Mouse (Mus musculus): ENCODE results near the gene Olfr593. TPM values are rescaled to one million over a fixed set of nuclear protein-coding genes. Genes with fewer than 3 reads are reported as not detected.
"Not testable (repeated sequence)": the region's sequence is repeated elsewhere in the genome, so short reads cannot be mapped to it uniquely, and the experiment has no call there.

Gene Olfr593
- not detected in 2 replicates for polyA plus RNA-seq (2011; ENCODE audit: insufficient read depth, insufficient read length, low replicate concordance, missing spikeins)

- WGBS: 57% methylated on average over 1 of the region's 1 CpGs
- Histone ChIP-seq H3K27ac (ENCODE audit: control insufficient read depth, insufficient read depth, low read depth, low read length, poor library complexity) (no peak within 1 kb of the TSS), H3K4me3 (replicated peaks; ENCODE audit: control insufficient read depth, low read depth, low read length) (no peak within 1 kb of the TSS), H3K4me1 (ENCODE audit: control insufficient read depth, insufficient read depth, low read length) (no peaks in the 10 kb centered on the region)
- TF ChIP-seq CTCF (IDR thresholded peaks at IDR 0.05; ENCODE audit: control insufficient read depth, insufficient read depth, low read length): no peak
- no peak for TF ChIP-seq POLR2A (IDR thresholded peaks at IDR 0.05; ENCODE audit: borderline replicate concordance, control insufficient read depth, low read depth, low read length)
Observed at GRCm38 (mm10) chr7:103211562-103211961, at the start of gene Olfr593. Gene Olfr593, plus strand, starts transcription at chr7:103211862.

- 68% methylated on average over 5 of the region's 5 CpGs for WGBS
- H3K27ac ChIP-seq (ENCODE audit: control insufficient read depth, insufficient read depth, low read depth, low read length, poor library complexity): no peak overlapping the region
- TF ChIP-seq CTCF (IDR thresholded peaks at IDR 0.05; ENCODE audit: control insufficient read depth, insufficient read depth, low read length): no peak
- no peak for TF ChIP-seq POLR2A (IDR thresholded peaks at IDR 0.05; ENCODE audit: borderline replicate concordance, control insufficient read depth, low read depth, low read length)
- no peaks in the 10 kb centered on the region for H3K4me1 ChIP-seq (ENCODE audit: control insufficient read depth, insufficient read depth, low read length)
- H3K4me3 ChIP-seq (replicated peaks; ENCODE audit: control insufficient read depth, low read depth, low read length): no peak overlapping the region
Observed at GRCm38 (mm10) chr7:103169697-103170096, 42.0 kb upstream of the Olfr593 start.

GRCm38 (mm10) chr7:103178240-103178639 is 33.4 kb upstream of the Olfr593 start, which contains the start of gene Olfr591:
Gene Olfr591, minus strand, starts transcription at chr7:103178340.
- WGBS: 66% methylated on average over 1 of the region's 1 CpGs
- H3K4me1 ChIP-seq (ENCODE audit: control insufficient read depth, insufficient read depth, low read length): no peaks in the 10 kb centered on the region
- no peak within 1 kb of the TSS for H3K4me3 ChIP-seq (replicated peaks; ENCODE audit: control insufficient read depth, low read depth, low read length)
- H3K27ac ChIP-seq (ENCODE audit: control insufficient read depth, insufficient read depth, low read depth, low read length, poor library complexity): no peak within 1 kb of the TSS
- no peak for TF ChIP-seq POLR2A (IDR thresholded peaks at IDR 0.05; ENCODE audit: borderline replicate concordance, control insufficient read depth, low read depth, low read length)
- no peak for TF ChIP-seq CTCF (IDR thresholded peaks at IDR 0.05; ENCODE audit: control insufficient read depth, insufficient read depth, low read length)

GRCm38 (mm10) chr7:103184503-103184902 is 27.2 kb upstream of the Olfr593 start, which contains the start of gene Olfr592:
Gene Olfr592, plus strand, starts transcription at chr7:103184803.
- not testable (repeated sequence) for H3K4me3 ChIP-seq (replicated peaks; ENCODE audit: control insufficient read depth, low read depth, low read length); H3K4me1 ChIP-seq (ENCODE audit: control insufficient read depth, insufficient read depth, low read length); H3K27ac ChIP-seq (ENCODE audit: control insufficient read depth, insufficient read depth, low read depth, low read length, poor library complexity)
- 64% methylated on average over 1 of the region's 1 CpGs for WGBS

GRCm38 (mm10) chr7:103212050-103212449 is 388 bp downstream of the Olfr593 start:
- WGBS: 75% methylated on average over 5 of the region's 5 CpGs
- H3K4me1 ChIP-seq (ENCODE audit: control insufficient read depth, insufficient read depth, low read length); H3K4me3 ChIP-seq (replicated peaks; ENCODE audit: control insufficient read depth, low read depth, low read length); H3K27ac ChIP-seq (ENCODE audit: control insufficient read depth, insufficient read depth, low read depth, low read length, poor library complexity): not testable (repeated sequence)

- TF ChIP-seq CTCF (IDR thresholded peaks at IDR 0.05; ENCODE audit: control insufficient read depth, insufficient read depth, low read length) (no peak), POLR2A (IDR thresholded peaks at IDR 0.05; ENCODE audit: borderline replicate concordance, control insufficient read depth, low read depth, low read length) (no peak)
- no peaks in the 10 kb centered on the region for H3K4me1 ChIP-seq (ENCODE audit: control insufficient read depth, insufficient read depth, low read length)
Observed at GRCm38 (mm10) chr7:103216696-103217095, 5.0 kb downstream of the Olfr593 start, which contains the start of gene Olfr594. Gene Olfr594, plus strand, starts transcription at chr7:103216996.

GRCm38 (mm10) chr7:103252405-103252804 is 40.7 kb downstream of the Olfr593 start, which contains the start of gene Usp17ld:
Gene Usp17ld, minus strand, starts transcription at chr7:103252505.
- H3K27ac ChIP-seq (ENCODE audit: control insufficient read depth, insufficient read depth, low read depth, low read length, poor library complexity); H3K4me3 ChIP-seq (replicated peaks; ENCODE audit: control insufficient read depth, low read depth, low read length); H3K4me1 ChIP-seq (ENCODE audit: control insufficient read depth, insufficient read depth, low read length): not testable (repeated sequence)

More at GRCm38 (mm10) chr7:103216696-103217095, 5.0 kb downstream of the Olfr593 start, which contains the start of gene Olfr594:
- H3K27ac ChIP-seq (ENCODE audit: control insufficient read depth, insufficient read depth, low read depth, low read length, poor library complexity): no peak within 1 kb of the TSS
- H3K4me3 ChIP-seq (replicated peaks; ENCODE audit: control insufficient read depth, low read depth, low read length): no peak within 1 kb of the TSS

Other genes starting within 250 kb of the Olfr593 start
- gene Olfr576, start 249.2 kb upstream of the Olfr593 start, polyA plus RNA-seq (2011; ENCODE audit: insufficient read depth, insufficient read length, low replicate concordance, missing spikeins): not detected in 2 replicates
- not detected in 2 replicates for gene Olfr577, start 235.9 kb upstream of the Olfr593 start, polyA plus RNA-seq (2011; ENCODE audit: insufficient read depth, insufficient read length, low replicate concordance, missing spikeins)
- gene Olfr578, start 222.5 kb upstream of the Olfr593 start, polyA plus RNA-seq (2011; ENCODE audit: insufficient read depth, insufficient read length, low replicate concordance, missing spikeins): not detected in 2 replicates
- gene Olfr582, start 173.8 kb upstream of the Olfr593 start, polyA plus RNA-seq (2011; ENCODE audit: insufficient read depth, insufficient read length, low replicate concordance, missing spikeins): not detected in 2 replicates
- gene Olfr583, start 160.6 kb upstream of the Olfr593 start, polyA plus RNA-seq (2011; ENCODE audit: insufficient read depth, insufficient read length, low replicate concordance, missing spikeins): not detected in 2 replicates
- gene Olfr584, start 130.0 kb upstream of the Olfr593 start, polyA plus RNA-seq (2011; ENCODE audit: insufficient read depth, insufficient read length, low replicate concordance, missing spikeins): not detected in 2 replicates
- gene Olfr585, start 114.1 kb upstream of the Olfr593 start, polyA plus RNA-seq (2011; ENCODE audit: insufficient read depth, insufficient read length, low replicate concordance, missing spikeins): not detected in 2 replicates
- gene Olfr586, start 86.2 kb upstream of the Olfr593 start, polyA plus RNA-seq (2011; ENCODE audit: insufficient read depth, insufficient read length, low replicate concordance, missing spikeins): not detected in 2 replicates
- gene Olfr588-ps1, start 71.0 kb upstream of the Olfr593 start, polyA plus RNA-seq (2011; ENCODE audit: insufficient read depth, insufficient read length, low replicate concordance, missing spikeins): not detected in 2 replicates
- gene Olfr589, start 55.5 kb upstream of the Olfr593 start, polyA plus RNA-seq (2011; ENCODE audit: insufficient read depth, insufficient read length, low replicate concordance, missing spikeins): not detected in 2 replicates
- not detected in 2 replicates for gene Olfr591, start 33.5 kb upstream of the Olfr593 start, polyA plus RNA-seq (2011; ENCODE audit: insufficient read depth, insufficient read length, low replicate concordance, missing spikeins)
- gene Olfr592, start 27.1 kb upstream of the Olfr593 start, polyA plus RNA-seq (2011; ENCODE audit: insufficient read depth, insufficient read length, low replicate concordance, missing spikeins): not detected in 2 replicates
- not detected in 2 replicates for gene Olfr594, start 5.1 kb downstream of the Olfr593 start, polyA plus RNA-seq (2011; ENCODE audit: insufficient read depth, insufficient read length, low replicate concordance, missing spikeins)
- gene Usp17ld, start 40.6 kb downstream of the Olfr593 start, polyA plus RNA-seq (2011; ENCODE audit: insufficient read depth, insufficient read length, low replicate concordance, missing spikeins): not detected in 2 replicates
- not detected in 2 replicates for gene Olfr596, start 93.8 kb downstream of the Olfr593 start, polyA plus RNA-seq (2011; ENCODE audit: insufficient read depth, insufficient read length, low replicate concordance, missing spikeins)
- not detected in 2 replicates for gene Olfr597, start 104.5 kb downstream of the Olfr593 start, polyA plus RNA-seq (2011; ENCODE audit: insufficient read depth, insufficient read length, low replicate concordance, missing spikeins)
- gene Olfr598, start 111.7 kb downstream of the Olfr593 start, polyA plus RNA-seq (2011; ENCODE audit: insufficient read depth, insufficient read length, low replicate concordance, missing spikeins): not detected in 2 replicates
- not detected in 2 replicates for gene Olfr599, start 124.1 kb downstream of the Olfr593 start, polyA plus RNA-seq (2011; ENCODE audit: insufficient read depth, insufficient read length, low replicate concordance, missing spikeins)
- not detected in 2 replicates for gene Olfr600, start 137.8 kb downstream of the Olfr593 start, polyA plus RNA-seq (2011; ENCODE audit: insufficient read depth, insufficient read length, low replicate concordance, missing spikeins)
- gene Olfr601, start 150.8 kb downstream of the Olfr593 start, polyA plus RNA-seq (2011; ENCODE audit: insufficient read depth, insufficient read length, low replicate concordance, missing spikeins): not detected in 2 replicates
- gene Olfr603, start 174.3 kb downstream of the Olfr593 start, polyA plus RNA-seq (2011; ENCODE audit: insufficient read depth, insufficient read length, low replicate concordance, missing spikeins): not detected in 2 replicates
- not detected in 2 replicates for gene Usp17lc, start 203.2 kb downstream of the Olfr593 start, polyA plus RNA-seq (2011; ENCODE audit: insufficient read depth, insufficient read length, low replicate concordance, missing spikeins)
- gene Olfr605, start 233.6 kb downstream of the Olfr593 start, polyA plus RNA-seq (2011; ENCODE audit: insufficient read depth, insufficient read length, low replicate concordance, missing spikeins): not detected in 2 replicates
- not detected in 2 replicates for gene Olfr606, start 237.2 kb downstream of the Olfr593 start, polyA plus RNA-seq (2011; ENCODE audit: insufficient read depth, insufficient read length, low replicate concordance, missing spikeins)

Measured in bone marrow, adult 2 months (tissue).